ENCODE assay signal across 8 mouse cellular contexts in genomic region chr14:18237381-18237780, GRCm38 (mm10). TPM values are rescaled to one million over a fixed set of nuclear protein-coding genes. Genes with fewer than 3 reads are reported as not detected.
DNase-seq lines count a peak whose midpoint lies in the region; ATAC-seq lines count a peak whose summit lies in the region.

No protein-coding gene starts in this region.

- peak overlapping the region; percentile 56 for H3K4me2 ChIP-seq in intestine, embryonic 14.5 days (ENCODE audit: low read length)
- no peak overlapping the region for H3K4me2 ChIP-seq in intestine, embryonic 16.5 days (ENCODE audit: low read depth, low read length)
- H3K4me2 ChIP-seq in hindbrain, embryonic 15.5 days: peak overlapping the region; percentile 68
- peak overlapping the region; percentile 55 for H3K4me2 ChIP-seq in midbrain, embryonic 16.5 days (ENCODE audit: low read length)

- no peak overlapping the region for H3K9ac ChIP-seq in intestine, embryonic 14.5 days (ENCODE audit: low read length)
- no peak overlapping the region for H3K9ac ChIP-seq in intestine, embryonic 16.5 days (ENCODE audit: low read depth, low read length)
- H3K9ac ChIP-seq in hindbrain, embryonic 15.5 days: no peak overlapping the region
- no peak overlapping the region for H3K9ac ChIP-seq in midbrain, embryonic 16.5 days (ENCODE audit: low read depth, low read length)

- DNase-seq in intestine, embryonic 14.5 days (ENCODE audit: low spot score): no peak
- peak; percentile 4 for DNase-seq in embryo, embryonic 11 days
- DNase-seq in adrenal gland, postnatal 14 days: no peak
- DNase-seq in cerebellum, adult 11-12 months: no peak
- no peak for DNase-seq in right cerebral cortex, postnatal 14 days

- 77% methylated on average over 4 of the region's 4 CpGs for WGBS in intestine, embryonic 14.5 days
- WGBS in intestine, embryonic 16.5 days: 64% methylated on average over 4 of the region's 4 CpGs
- WGBS in hindbrain, embryonic 15.5 days: 73% methylated on average over 4 of the region's 4 CpGs
- 43% methylated on average over 4 of the region's 4 CpGs for WGBS in midbrain, embryonic 16.5 days

- H3K9me3 ChIP-seq in intestine, embryonic 14.5 days (ENCODE audit: control insufficient read depth, low read length): no peaks in the 10 kb centered on the region
- no peaks in the 10 kb centered on the region for H3K9me3 ChIP-seq in intestine, embryonic 16.5 days (ENCODE audit: control insufficient read depth, low read length)
- H3K9me3 ChIP-seq in hindbrain, embryonic 15.5 days: no peaks in the 10 kb centered on the region
- no peaks in the 10 kb centered on the region for H3K9me3 ChIP-seq in midbrain, embryonic 16.5 days (replicated peaks; ENCODE audit: control insufficient read depth, low read length, poor library complexity, severe bottlenecking)

- no peaks in the 10 kb centered on the region for H3K4me1 ChIP-seq in intestine, embryonic 14.5 days (replicated peaks; ENCODE audit: control insufficient read depth, insufficient read depth, low read length)
- H3K4me1 ChIP-seq in intestine, embryonic 16.5 days (ENCODE audit: control insufficient read depth, insufficient read depth, low read length): peaks cover 5% of the 10 kb centered on the region; the same call in 1 of the 2 replicates
- peaks cover 4% of the 10 kb centered on the region; the same call in 1 of the 2 replicates for H3K4me1 ChIP-seq in hindbrain, embryonic 15.5 days (replicated peaks)
- H3K4me1 ChIP-seq in midbrain, embryonic 16.5 days (ENCODE audit: control insufficient read depth, insufficient read depth, low read length): no peaks in the 10 kb centered on the region

- ATAC-seq in intestine, embryonic 14.5 days (replicated peaks; ENCODE audit: low FRiP score, low TSS enrichment, low read depth): no peak
- no peak for ATAC-seq in intestine, embryonic 16.5 days
- ATAC-seq in hindbrain, embryonic 15.5 days (ENCODE audit: low FRiP score, low read depth): no peak
- ATAC-seq in midbrain, embryonic 16.5 days: no peak

- no peak overlapping the region; the same call in 1 of the 2 replicates for H3K27ac ChIP-seq in intestine, embryonic 14.5 days (ENCODE audit: low read depth)
- no peak overlapping the region for H3K27ac ChIP-seq in intestine, embryonic 16.5 days (ENCODE audit: low read length)
- H3K27ac ChIP-seq in hindbrain, embryonic 15.5 days (replicated peaks): no peak overlapping the region
- no peak overlapping the region for H3K27ac ChIP-seq in midbrain, embryonic 16.5 days (ENCODE audit: low read length)

- H3K36me3 ChIP-seq in intestine, embryonic 14.5 days (ENCODE audit: control insufficient read depth, insufficient read depth, low read length): no peaks in the 10 kb centered on the region
- no peaks in the 10 kb centered on the region for H3K36me3 ChIP-seq in intestine, embryonic 16.5 days (ENCODE audit: control insufficient read depth, insufficient read depth, low read length)
- H3K36me3 ChIP-seq in hindbrain, embryonic 15.5 days: no peaks in the 10 kb centered on the region
- no peaks in the 10 kb centered on the region for H3K36me3 ChIP-seq in midbrain, embryonic 16.5 days (ENCODE audit: control insufficient read depth, insufficient read depth, low read length)

- peak overlapping the region; percentile 67 for H3K4me3 ChIP-seq in intestine, embryonic 14.5 days (ENCODE audit: low read depth, low read length)
- no peak overlapping the region for H3K4me3 ChIP-seq in intestine, embryonic 16.5 days (ENCODE audit: low read length)
- H3K4me3 ChIP-seq in hindbrain, embryonic 15.5 days: peak overlapping the region; percentile 81; the same call in 1 of the 2 replicates
- H3K4me3 ChIP-seq in midbrain, embryonic 16.5 days (ENCODE audit: low read depth, low read length): no peak overlapping the region

- no peaks in the 10 kb centered on the region for H3K27me3 ChIP-seq in intestine, embryonic 14.5 days (replicated peaks; ENCODE audit: control insufficient read depth, insufficient read depth, low read length)
- H3K27me3 ChIP-seq in intestine, embryonic 16.5 days (replicated peaks; ENCODE audit: control insufficient read depth, insufficient read depth, low read length): no peaks in the 10 kb centered on the region
- no peaks in the 10 kb centered on the region for H3K27me3 ChIP-seq in hindbrain, embryonic 15.5 days
- no peaks in the 10 kb centered on the region for H3K27me3 ChIP-seq in midbrain, embryonic 16.5 days (ENCODE audit: control insufficient read depth, insufficient read depth, low read depth, low read length)

RNA-seq across cellular contexts. Expression of gene Nr1d2, which starts 1.5 kb away (rescaled TPM):
- 8.8 and 8.9 TPM in 2 replicates for polyA plus RNA-seq in intestine, embryonic 14.5 days (2014; fragmentation: Nextera tagmentation; extraction: Ambion mirVana)
- polyA plus RNA-seq in intestine, embryonic 16.5 days (2015; fragmentation: Nextera tagmentation; extraction: Ambion mirVana): 3.6 and 3.8 TPM in 2 replicates
- 5.5 and 6.0 TPM in 2 replicates for polyA plus RNA-seq in hindbrain, embryonic 15.5 days (2015; fragmentation: Nextera tagmentation; extraction: Ambion mirVana)
- 5.3 and 6.2 TPM in 2 replicates for polyA plus RNA-seq in midbrain, embryonic 16.5 days (2015; fragmentation: Nextera tagmentation; extraction: Ambion mirVana)
- total RNA-seq in adrenal gland, postnatal 14 days (2021): 37.2 and 49.1 TPM in 2 replicates

RNA-seq across cellular contexts. Expression of gene Nkiras1, which starts 33.6 kb away (rescaled TPM):
- polyA plus RNA-seq in intestine, embryonic 14.5 days (2014; fragmentation: Nextera tagmentation; extraction: Ambion mirVana): 12.7 and 13.3 TPM in 2 replicates
- 14.5 and 15.9 TPM in 2 replicates for polyA plus RNA-seq in intestine, embryonic 16.5 days (2015; fragmentation: Nextera tagmentation; extraction: Ambion mirVana)
- 54.3 and 54.9 TPM in 2 replicates for polyA plus RNA-seq in hindbrain, embryonic 15.5 days (2015; fragmentation: Nextera tagmentation; extraction: Ambion mirVana)
- 49.7 and 50.9 TPM in 2 replicates for polyA plus RNA-seq in midbrain, embryonic 16.5 days (2015; fragmentation: Nextera tagmentation; extraction: Ambion mirVana)
- total RNA-seq in adrenal gland, postnatal 14 days (2021): 23.1 and 27.1 TPM in 2 replicates

RNA-seq across cellular contexts. Expression of gene Rpl15, which starts 33.8 kb away (rescaled TPM):
- polyA plus RNA-seq in intestine, embryonic 14.5 days (2014; fragmentation: Nextera tagmentation; extraction: Ambion mirVana): 533 and 537 TPM in 2 replicates
- 349 and 396 TPM in 2 replicates for polyA plus RNA-seq in intestine, embryonic 16.5 days (2015; fragmentation: Nextera tagmentation; extraction: Ambion mirVana)
- polyA plus RNA-seq in hindbrain, embryonic 15.5 days (2015; fragmentation: Nextera tagmentation; extraction: Ambion mirVana): 257 and 269 TPM in 2 replicates
- polyA plus RNA-seq in midbrain, embryonic 16.5 days (2015; fragmentation: Nextera tagmentation; extraction: Ambion mirVana): 261 and 284 TPM in 2 replicates
- 815 and 940 TPM in 2 replicates for total RNA-seq in adrenal gland, postnatal 14 days (2021)

Comparison
In these comparisons a context has a peak if more than half of its experiments do, and no peak if none do; other contexts are left out.
1. H3K4me3 ChIP-seq: peak in intestine, embryonic 14.5 days (single experiment) and hindbrain, embryonic 15.5 days (single experiment); none in intestine, embryonic 16.5 days (single experiment) and midbrain, embryonic 16.5 days (single experiment).